Mouse (Mus musculus) mouse trophoblast stem cell (cell line): ENCODE measurements around the gene Fgd3.

Experiments
- in situ Hi-C, 2 experiments: fragments of 300-500 bp; cut with MseI, MboI; formaldehyde crosslinking; loops; 2 replicates in 1 of 2; 3 replicates in 1 of 2; pipeline ENCODE4 v1.15.1; 2025

The Fgd3 gene

GRCm38 (mm10) chr13:49320040-49320439 lies at the start of gene Fgd3:
Fgd3 (minus strand) TSS chr13:49320311.
- in situ Hi-C loops: no loop called here

GRCm38 (mm10) chr13:49369404-49369803 lies 49.3 kb upstream of the Fgd3 start:
- in situ Hi-C loops: no loop called here

GRCm38 (mm10) chr13:49367657-49368440 lies 47.7 kb upstream of the Fgd3 start:
- in situ Hi-C loops: no loop called here

- in situ Hi-C loops: no loop called here
These were observed 44.6 kb upstream of the Fgd3 start for GRCm38 (mm10) chr13:49364716-49365115.

GRCm38 (mm10) chr13:49362804-49363203 lies 42.7 kb upstream of the Fgd3 start:
- in situ Hi-C loops: no loop called here

- in situ Hi-C loops: no loop called here
These were observed 42.3 kb upstream of the Fgd3 start for GRCm38 (mm10) chr13:49362364-49362763.

- in situ Hi-C loops: no loop called here
These were observed 40.8 kb upstream of the Fgd3 start for GRCm38 (mm10) chr13:49360906-49361406.

- in situ Hi-C loops: no loop called here
These were observed 38.1 kb upstream of the Fgd3 start for GRCm38 (mm10) chr13:49358184-49358583.

- in situ Hi-C loops: no loop called here
These were observed 37.4 kb upstream of the Fgd3 start for GRCm38 (mm10) chr13:49357367-49358026.

- in situ Hi-C loops: no loop called here
These were observed 36.0 kb upstream of the Fgd3 start for GRCm38 (mm10) chr13:49356090-49356489.

- in situ Hi-C loops: no loop called here
These were observed 35.5 kb upstream of the Fgd3 start for GRCm38 (mm10) chr13:49355461-49356061.

- in situ Hi-C loops: no loop called here
These were observed 33.9 kb upstream of the Fgd3 start for GRCm38 (mm10) chr13:49353991-49354507.

- in situ Hi-C loops: no loop called here
These were observed 33.3 kb upstream of the Fgd3 start for GRCm38 (mm10) chr13:49353422-49353821.

- in situ Hi-C loops: no loop called here
These were observed 32.6 kb upstream of the Fgd3 start for GRCm38 (mm10) chr13:49352581-49353159.

- in situ Hi-C loops: no loop called here
These were observed 29.9 kb upstream of the Fgd3 start for GRCm38 (mm10) chr13:49349836-49350505.

- in situ Hi-C loops: no loop called here
These were observed 29.2 kb upstream of the Fgd3 start for GRCm38 (mm10) chr13:49349335-49349734.

- in situ Hi-C loops: no loop called here
These were observed 28.4 kb upstream of the Fgd3 start for GRCm38 (mm10) chr13:49348522-49348921.

GRCm38 (mm10) chr13:49345476-49345875 lies 25.4 kb upstream of the Fgd3 start:
- in situ Hi-C loops: no loop called here

GRCm38 (mm10) chr13:49344567-49344966 lies 24.5 kb upstream of the Fgd3 start:
- in situ Hi-C loops: no loop called here

GRCm38 (mm10) chr13:49342723-49343100 lies 22.6 kb upstream of the Fgd3 start:
- in situ Hi-C loops: no loop called here
